Mouse (Mus musculus): ENCODE measurements at regions not wholly inside any gene's neighbourhood (a gene's known extent, or its start where the extent isn't known, plus 50 kb on each side); places are given as distances from the start of the nearest gene placed in this dataset.

DNA sequence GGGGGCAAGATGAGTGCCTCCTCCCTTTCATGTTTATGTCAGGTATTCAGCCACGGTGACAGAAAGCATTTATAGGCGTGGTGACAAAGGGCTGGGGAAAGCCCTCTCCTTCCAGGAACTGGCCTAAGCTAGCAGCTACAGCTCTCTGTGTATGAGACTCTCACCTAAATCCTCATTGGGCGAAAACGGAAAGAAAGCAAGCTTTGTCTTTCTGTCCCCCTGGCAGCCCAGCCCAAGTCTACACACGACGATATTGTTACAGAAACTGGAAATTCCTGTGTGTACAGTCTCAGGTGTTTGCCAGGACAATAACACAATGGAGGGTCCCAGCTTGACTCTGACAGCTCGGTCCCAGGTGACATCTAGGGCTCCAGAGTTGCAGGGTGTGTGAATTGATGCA lies 60.0 kb downstream of the Dact2 start:
- 41% methylated on average over 7 of the region's 7 CpGs for WGBS
- ATAC-seq (no peak), DNase-seq (ENCODE audit: low spot score) (no peak)
- H3K9ac ChIP-seq (replicated peaks; ENCODE audit: low read depth) = no peak overlapping the region
- TF ChIP-seq EP300 (IDR thresholded peaks at IDR 0.05) (no peak), CTCF (IDR thresholded peaks at IDR 0.05) (no peak)
- H3K36me3 ChIP-seq (ENCODE audit: insufficient read depth, low read length) = no peaks in the 10 kb centered on the region
- H3K27ac ChIP-seq (ENCODE audit: low read length) = no peak overlapping the region
- no peak overlapping the region for H3K4me3 ChIP-seq (ENCODE audit: low read depth, low read length)
- H3K4me1 ChIP-seq (ENCODE audit: insufficient read depth, low read depth, low read length) = no peaks in the 10 kb centered on the region
- H3K4me2 ChIP-seq (replicated peaks; ENCODE audit: low read depth, low read length) = no peak overlapping the region
- no peaks in the 10 kb centered on the region for H3K9me3 ChIP-seq (ENCODE audit: low read length)
- H3K27me3 ChIP-seq (replicated peaks; ENCODE audit: insufficient read depth, low read length) = no peaks in the 10 kb centered on the region

DNA sequence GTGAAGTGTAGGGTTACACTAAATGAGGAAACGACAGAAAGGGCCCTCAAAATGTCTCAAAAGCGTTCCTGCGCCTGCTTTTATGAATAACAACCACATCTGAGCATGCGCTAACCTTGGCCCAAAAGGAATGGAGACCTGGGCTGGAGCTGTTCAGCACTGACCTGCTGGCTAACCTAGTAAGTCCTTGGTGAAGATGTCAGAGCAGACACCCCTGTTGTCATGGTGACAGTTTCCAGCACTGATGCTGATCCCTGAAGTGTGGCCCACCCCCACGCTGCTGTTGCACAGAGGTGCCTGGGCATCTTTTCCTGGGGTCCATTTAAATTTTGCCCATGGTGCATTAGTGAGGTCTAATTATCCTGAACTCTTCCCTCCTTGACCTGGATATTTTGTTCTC lies 62.4 kb downstream of the Dact2 start:
- H3K27me3 ChIP-seq (replicated peaks; ENCODE audit: insufficient read depth, low read length) = no peaks in the 10 kb centered on the region
- H3K9me3 ChIP-seq (ENCODE audit: low read length) = no peaks in the 10 kb centered on the region
- no peak overlapping the region for H3K4me2 ChIP-seq (replicated peaks; ENCODE audit: low read depth, low read length)
- no peaks in the 10 kb centered on the region for H3K36me3 ChIP-seq (ENCODE audit: insufficient read depth, low read length)
- WGBS = 68% methylated on average over 5 of the region's 5 CpGs
- TF ChIP-seq EP300 (IDR thresholded peaks at IDR 0.05) = no peak
- no peak for TF ChIP-seq CTCF (IDR thresholded peaks at IDR 0.05)
- no peaks in the 10 kb centered on the region for H3K4me1 ChIP-seq (ENCODE audit: insufficient read depth, low read depth, low read length)
- ATAC-seq (no peak), DNase-seq (ENCODE audit: low spot score) (no peak)
- H3K9ac ChIP-seq (replicated peaks; ENCODE audit: low read depth) = no peak overlapping the region
- no peak overlapping the region for H3K27ac ChIP-seq (ENCODE audit: low read length)
- H3K4me3 ChIP-seq (ENCODE audit: low read depth, low read length) = no peak overlapping the region

DNA sequence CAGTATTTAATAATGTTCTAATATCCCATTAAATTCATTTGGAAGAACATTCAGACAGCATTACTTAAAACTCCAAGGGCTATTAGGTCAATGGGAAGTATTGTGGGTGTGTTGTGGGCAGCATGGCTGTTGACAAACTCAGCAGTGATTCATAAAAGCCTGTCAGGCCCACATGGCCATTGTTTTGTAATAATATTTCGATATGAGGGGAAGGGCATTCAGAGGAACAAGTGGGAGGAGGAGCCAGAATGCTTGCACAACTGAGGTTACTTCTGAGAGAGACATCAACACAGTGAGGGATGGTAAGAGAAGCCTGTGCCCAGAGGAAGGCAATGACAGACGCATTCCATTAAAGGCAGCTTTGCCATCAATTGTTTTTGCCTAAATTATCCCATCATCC lies 63.8 kb downstream of the Dact2 start:
- no peaks in the 10 kb centered on the region for H3K4me1 ChIP-seq (ENCODE audit: insufficient read depth, low read depth, low read length)
- ATAC-seq (peak; percentile 30; the same call in 1 of the 2 replicates), DNase-seq (ENCODE audit: low spot score) (peak; percentile 67)
- H3K4me3 ChIP-seq (ENCODE audit: low read depth, low read length) = no peak overlapping the region
- H3K27ac ChIP-seq (ENCODE audit: low read length) = no peak overlapping the region
- H3K4me2 ChIP-seq (replicated peaks; ENCODE audit: low read depth, low read length) = no peak overlapping the region
- no peaks in the 10 kb centered on the region for H3K9me3 ChIP-seq (ENCODE audit: low read length)
- 51% methylated on average over 2 of the region's 2 CpGs for WGBS
- no peaks in the 10 kb centered on the region for H3K27me3 ChIP-seq (replicated peaks; ENCODE audit: insufficient read depth, low read length)
- H3K36me3 ChIP-seq (ENCODE audit: insufficient read depth, low read length) = no peaks in the 10 kb centered on the region
- no peak for TF ChIP-seq CTCF (IDR thresholded peaks at IDR 0.05)
- TF ChIP-seq EP300 (IDR thresholded peaks at IDR 0.05) = no peak
- no peak overlapping the region for H3K9ac ChIP-seq (replicated peaks; ENCODE audit: low read depth)

GRCm38 (mm10) chr17:14138941-14139340 lies 65.2 kb downstream of the Dact2 start:
- H3K27me3 ChIP-seq (replicated peaks; ENCODE audit: insufficient read depth, low read length) = no peaks in the 10 kb centered on the region

DNA sequence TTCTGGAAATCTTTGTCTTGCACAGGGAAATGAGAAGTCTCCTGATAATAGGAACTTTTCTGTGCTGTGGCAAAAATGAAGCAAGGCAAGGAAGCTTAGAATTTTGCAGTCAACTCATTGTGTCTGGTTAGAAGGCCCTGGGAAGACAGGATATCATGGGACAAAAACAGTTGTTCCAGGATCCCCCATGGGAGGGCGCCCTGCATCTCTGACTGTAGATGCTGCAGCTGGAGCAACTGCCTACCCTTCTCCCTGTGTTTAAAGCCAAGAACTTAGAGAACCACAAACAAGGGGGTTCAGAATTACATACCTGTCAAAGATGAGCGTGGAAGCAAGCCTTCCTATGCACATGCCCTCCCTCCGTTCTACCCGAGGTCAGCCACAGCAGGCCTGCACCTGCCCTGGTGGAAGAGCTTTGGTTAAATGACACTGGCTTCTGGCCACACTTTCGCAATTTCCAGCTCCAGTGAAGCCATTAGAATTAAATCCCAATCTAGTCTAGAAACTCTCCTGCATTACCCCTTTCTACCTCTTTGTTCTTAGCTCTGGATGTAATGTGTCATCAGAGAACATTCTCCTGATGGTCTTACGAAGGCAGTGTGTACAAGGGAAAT lies 67.3 kb downstream of the Dact2 start:
- DNase-seq (ENCODE audit: low spot score) (peak; percentile 24), ATAC-seq (no peak)
- no peaks in the 10 kb centered on the region for H3K9me3 ChIP-seq (ENCODE audit: low read length)
- no peaks in the 10 kb centered on the region for H3K27me3 ChIP-seq (replicated peaks; ENCODE audit: insufficient read depth, low read length)
- H3K4me3 ChIP-seq (ENCODE audit: low read depth, low read length) = no peak overlapping the region
- H3K27ac ChIP-seq (ENCODE audit: low read length) = no peak overlapping the region
- peak; percentile 58 for TF ChIP-seq CTCF (IDR thresholded peaks at IDR 0.05)
- no peak for TF ChIP-seq EP300 (IDR thresholded peaks at IDR 0.05)
- no peaks in the 10 kb centered on the region for H3K4me1 ChIP-seq (ENCODE audit: insufficient read depth, low read depth, low read length)
- no peak overlapping the region for H3K4me2 ChIP-seq (replicated peaks; ENCODE audit: low read depth, low read length)
- no peak overlapping the region for H3K9ac ChIP-seq (replicated peaks; ENCODE audit: low read depth)
- WGBS = 65% methylated on average over 6 of the region's 6 CpGs
- H3K36me3 ChIP-seq (ENCODE audit: insufficient read depth, low read length) = no peaks in the 10 kb centered on the region

More at GRCm38 (mm10) chr17:14138941-14139340, 65.2 kb downstream of the Dact2 start:
- H3K4me3 ChIP-seq (ENCODE audit: low read depth, low read length) = no peak overlapping the region
- H3K27ac ChIP-seq (ENCODE audit: low read length) = no peak overlapping the region
- ATAC-seq = no peak
- H3K9me3 ChIP-seq (ENCODE audit: low read length) = no peaks in the 10 kb centered on the region
- TF ChIP-seq EP300 (IDR thresholded peaks at IDR 0.05) = no peak
- TF ChIP-seq CTCF (IDR thresholded peaks at IDR 0.05) = no peak
- H3K4me1 ChIP-seq (ENCODE audit: insufficient read depth, low read depth, low read length) = no peaks in the 10 kb centered on the region
- WGBS = 63% methylated on average over 5 of the region's 5 CpGs
- no peak for DNase-seq (ENCODE audit: low spot score)
- H3K9ac ChIP-seq (replicated peaks; ENCODE audit: low read depth) = no peak overlapping the region
- H3K4me2 ChIP-seq (replicated peaks; ENCODE audit: low read depth, low read length) = no peak overlapping the region
- no peaks in the 10 kb centered on the region for H3K36me3 ChIP-seq (ENCODE audit: insufficient read depth, low read length)

GRCm38 (mm10) chr17:14134604-14135003 lies 69.5 kb downstream of the Dact2 start:
- DNase-seq (ENCODE audit: low spot score) = no peak
- H3K27me3 ChIP-seq (replicated peaks; ENCODE audit: insufficient read depth, low read length) = no peaks in the 10 kb centered on the region
- H3K4me1 ChIP-seq (ENCODE audit: insufficient read depth, low read depth, low read length) = no peaks in the 10 kb centered on the region
- no peaks in the 10 kb centered on the region for H3K36me3 ChIP-seq (ENCODE audit: insufficient read depth, low read length)
- no peak overlapping the region for H3K4me2 ChIP-seq (replicated peaks; ENCODE audit: low read depth, low read length)
- 46% methylated on average over 3 of the region's 3 CpGs for WGBS
- H3K4me3 ChIP-seq (ENCODE audit: low read depth, low read length) = no peak overlapping the region
- TF ChIP-seq CTCF (IDR thresholded peaks at IDR 0.05) (no peak), EP300 (IDR thresholded peaks at IDR 0.05) (no peak)
- ATAC-seq = no peak
- H3K9ac ChIP-seq (replicated peaks; ENCODE audit: low read depth) = no peak overlapping the region
- no peaks in the 10 kb centered on the region for H3K9me3 ChIP-seq (ENCODE audit: low read length)
- no peak overlapping the region for H3K27ac ChIP-seq (ENCODE audit: low read length)

GRCm38 (mm10) chr17:14133986-14134385 lies 70.1 kb downstream of the Dact2 start:
- ATAC-seq = no peak
- Histone ChIP-seq H3K27ac (ENCODE audit: low read length) (no peak overlapping the region), H3K9ac (replicated peaks; ENCODE audit: low read depth) (no peak overlapping the region), H3K9me3 (ENCODE audit: low read length) (no peaks in the 10 kb centered on the region), H3K4me1 (ENCODE audit: insufficient read depth, low read depth, low read length) (no peaks in the 10 kb centered on the region), H3K36me3 (ENCODE audit: insufficient read depth, low read length) (no peaks in the 10 kb centered on the region), H3K27me3 (replicated peaks; ENCODE audit: insufficient read depth, low read length) (no peaks in the 10 kb centered on the region), H3K4me3 (ENCODE audit: low read depth, low read length) (no peak overlapping the region), H3K4me2 (replicated peaks; ENCODE audit: low read depth, low read length) (no peak overlapping the region)
- WGBS = 56% methylated on average over 2 of the region's 2 CpGs
- no peak for DNase-seq (ENCODE audit: low spot score)
- TF ChIP-seq CTCF (IDR thresholded peaks at IDR 0.05) (no peak), EP300 (IDR thresholded peaks at IDR 0.05) (no peak)

All from lung, postnatal 0 days (tissue).